Mouse (Mus musculus) lung, postnatal 14 days (tissue): ENCODE measurements around the gene Frs2.
"Not testable (repeated sequence)": the region's sequence is repeated elsewhere in the genome, so short reads cannot be mapped to it uniquely, and the experiment has no call there.

Source experiments
- DNase-seq: peaks from one replicate; pipeline ENCODE4 v3.0.0; 2021

The Frs2 gene

DNA sequence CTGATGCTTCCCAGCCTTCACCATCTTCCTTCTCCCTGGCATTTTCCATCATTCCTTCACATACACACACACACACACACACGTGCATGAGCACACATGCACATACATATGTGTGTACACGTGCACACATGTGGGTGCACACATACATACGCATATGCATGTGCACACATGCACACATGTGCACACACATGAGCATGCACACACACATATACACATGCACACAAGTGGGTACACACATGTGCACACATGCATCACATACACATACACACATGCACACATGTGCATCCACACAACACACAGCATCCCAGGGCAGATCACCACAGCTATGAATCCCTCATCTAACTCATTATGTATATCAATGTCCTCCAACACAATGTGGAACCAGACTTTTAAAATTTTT lies 117.2 kb downstream of the Frs2 start:
- no peak for DNase-seq

- no peak for DNase-seq
Measured at GRCm38 (mm10) chr10:117026176-117026575, 122.2 kb downstream of the Frs2 start.

DNA sequence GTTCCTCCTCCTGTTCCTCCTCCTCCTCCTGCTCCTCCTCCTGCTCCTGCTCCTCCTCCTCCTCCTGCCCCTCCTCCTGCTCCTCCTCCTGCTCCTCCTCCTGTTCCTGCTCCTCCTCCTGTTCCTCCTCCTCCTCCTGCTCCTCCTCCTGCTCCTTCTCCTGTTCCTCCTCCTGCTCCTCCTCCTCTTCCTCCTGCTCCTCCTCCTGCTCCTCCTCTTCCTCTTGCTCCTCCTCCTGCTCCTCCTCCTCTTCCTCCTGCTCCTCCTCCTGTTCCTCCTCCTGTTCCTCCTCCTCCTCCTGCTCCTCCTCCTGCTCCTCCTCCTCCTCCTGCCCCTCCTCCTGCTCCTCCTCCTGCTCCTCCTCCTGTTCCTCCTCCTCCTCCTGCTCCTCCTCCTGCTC lies 122.6 kb downstream of the Frs2 start:
- DNase-seq = not testable (repeated sequence)

DNA sequence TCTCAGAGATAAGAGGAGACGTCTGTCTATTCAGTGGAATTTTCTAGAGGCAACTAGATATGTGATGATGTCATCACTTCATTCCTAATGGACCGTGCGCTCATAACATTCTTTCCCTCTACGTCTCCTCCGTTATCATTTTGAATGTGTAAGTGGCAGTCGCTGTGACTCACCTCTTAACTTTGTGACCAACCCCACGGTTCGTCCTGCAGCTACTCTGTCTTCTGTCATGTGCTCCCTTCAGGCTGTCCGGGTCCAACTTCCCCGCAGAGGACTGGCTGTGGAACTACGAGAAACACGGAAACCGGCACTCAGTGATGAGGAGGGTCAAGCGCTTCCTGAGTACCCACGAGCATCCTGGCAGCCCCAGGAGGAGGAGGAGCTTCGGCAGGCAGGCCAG lies 124.6 kb downstream of the Frs2 start:
- no peak for DNase-seq

DNA sequence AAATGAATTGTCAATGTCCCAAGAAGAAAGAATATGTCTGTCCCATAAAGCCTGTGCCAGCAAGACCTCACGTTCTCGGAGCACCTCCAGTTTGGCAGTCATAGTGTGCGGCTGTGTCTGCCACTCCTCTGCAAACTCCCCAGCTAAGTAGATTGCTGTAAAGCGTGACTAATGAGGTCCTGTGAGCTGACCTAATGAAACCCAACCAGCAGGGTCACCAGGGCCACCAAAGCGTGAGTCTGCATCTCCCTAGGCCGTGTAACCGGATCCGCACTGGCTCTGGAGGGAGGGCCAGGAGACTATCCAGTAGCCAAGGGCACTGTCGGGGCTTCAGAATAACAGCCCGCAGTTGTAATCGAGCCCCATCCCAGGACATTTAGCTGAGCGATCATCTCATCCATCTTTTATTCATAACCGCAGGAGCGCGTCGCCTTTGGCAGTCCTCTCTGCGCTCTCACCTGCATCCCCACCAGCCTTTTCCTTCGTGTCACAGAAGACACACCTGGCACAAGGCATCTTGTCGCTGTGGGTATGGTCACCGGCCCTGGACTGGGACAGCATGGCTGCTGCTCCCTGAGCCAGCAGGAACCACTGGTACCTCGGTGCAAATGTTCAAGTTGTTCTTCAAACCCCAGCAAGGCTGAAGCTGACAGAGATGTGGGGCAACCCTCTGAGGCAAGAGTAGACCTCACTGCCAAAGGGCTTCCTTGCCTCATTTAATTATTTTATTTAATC lies 127.1 kb downstream of the Frs2 start:
- DNase-seq = no peak
